Mouse (Mus musculus) thymus, adult 2 months (tissue): Measurements from ENCODE around the gene Arntl2.

ENCODE experiments used
- CTCF ChIP-seq: fragments of 200-500 bp; IDR thresholded peaks from 2 replicates; pipeline ENCODE4 v1.5.1; 2012; ENCODE audit warnings: mild to moderate bottlenecking, control low read depth, low read length, moderate library complexity, borderline replicate concordance; ENCODE audit not compliant: control insufficient read depth, poor library complexity, insufficient read depth; ENCODE audit errors: extremely low read depth
- POLR2A ChIP-seq: fragments of 200-500 bp; IDR thresholded peaks from 2 replicates; pipeline ENCODE4 v1.6.1; 2012; ENCODE audit warnings: mild to moderate bottlenecking, low read length, control low read depth, moderate library complexity; ENCODE audit not compliant: control insufficient read depth, poor library complexity, insufficient read depth; ENCODE audit errors: extremely low read depth

DNA sequence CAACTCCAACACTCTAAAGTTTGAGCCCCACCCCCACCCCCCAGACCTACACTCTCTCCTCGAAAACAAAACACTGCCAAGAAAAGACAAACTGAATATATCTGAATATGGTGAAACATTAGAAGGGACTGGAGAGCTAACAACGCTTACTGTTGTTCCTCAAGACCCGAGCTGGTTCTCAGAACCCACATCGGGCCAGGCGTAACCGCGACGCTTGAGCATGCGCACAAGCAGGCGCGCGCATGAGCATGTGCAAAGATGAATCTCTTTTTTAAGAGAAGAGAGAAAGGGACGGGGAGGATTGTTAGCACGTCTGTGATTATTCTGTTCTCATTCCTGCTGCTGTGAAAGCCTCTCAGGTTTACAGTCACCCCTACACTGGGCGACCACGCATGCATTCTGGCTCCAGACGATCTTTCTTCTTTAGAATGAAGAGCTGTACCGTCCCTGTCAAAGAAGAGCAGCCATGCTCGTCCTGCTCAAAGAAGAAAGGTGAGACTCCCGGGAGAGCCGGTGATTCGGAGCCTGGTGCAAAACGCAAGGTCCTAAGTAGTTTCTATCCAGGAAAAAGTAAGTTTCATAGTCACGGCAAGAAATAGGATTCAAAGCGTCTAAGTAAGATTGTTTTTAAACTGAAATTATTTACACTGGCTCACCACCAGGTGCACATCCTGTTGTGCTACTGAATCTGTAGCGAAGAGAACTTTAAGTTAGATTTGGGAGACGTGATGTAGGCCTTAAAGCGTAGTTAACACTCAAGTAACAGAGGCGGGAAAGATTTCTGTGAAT lies 24.5 kb downstream of the Arntl2 start:
- TF ChIP-seq CTCF (no peak), POLR2A (no peak)
